Mouse (Mus musculus): ENCODE data around the gene Hmgcl.

Gene Hmgcl

DNA sequence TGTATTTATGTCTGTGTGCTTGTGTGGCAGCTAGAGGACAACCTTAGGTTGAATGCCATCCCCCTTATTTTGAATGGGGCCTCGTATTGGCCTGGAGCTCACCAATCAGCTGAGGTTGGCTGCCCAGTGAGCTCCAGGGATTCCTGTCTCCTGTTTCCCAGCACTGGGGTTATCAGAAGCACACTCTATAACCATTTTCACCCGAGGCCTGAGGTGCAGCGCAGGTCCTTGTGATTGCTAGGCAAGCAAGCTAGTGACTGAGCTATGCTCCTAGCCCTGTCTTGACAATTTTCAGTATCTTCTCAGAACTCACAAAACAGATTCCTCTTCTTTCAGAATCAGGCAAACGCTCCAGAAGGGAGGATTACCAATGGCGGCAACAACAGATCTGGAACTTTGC is 38.3 kb downstream of the Hmgcl start:
- DNase-seq (ENCODE audit: extremely low spot score, low read depth, low spot score), result no peak

GRCm38 (mm10) chr4:135985193-135985592 is 38.9 kb downstream of the Hmgcl start:
- no peak for DNase-seq (ENCODE audit: extremely low spot score, low read depth, low spot score)

GRCm38 (mm10) chr4:135985769-135986168 is 39.5 kb downstream of the Hmgcl start:
- DNase-seq (ENCODE audit: extremely low spot score, low read depth, low spot score), result no peak

- DNase-seq (ENCODE audit: extremely low spot score, low read depth, low spot score), result no peak
These were observed 40.2 kb downstream of the Hmgcl start for GRCm38 (mm10) chr4:135986301-135986942.

DNA sequence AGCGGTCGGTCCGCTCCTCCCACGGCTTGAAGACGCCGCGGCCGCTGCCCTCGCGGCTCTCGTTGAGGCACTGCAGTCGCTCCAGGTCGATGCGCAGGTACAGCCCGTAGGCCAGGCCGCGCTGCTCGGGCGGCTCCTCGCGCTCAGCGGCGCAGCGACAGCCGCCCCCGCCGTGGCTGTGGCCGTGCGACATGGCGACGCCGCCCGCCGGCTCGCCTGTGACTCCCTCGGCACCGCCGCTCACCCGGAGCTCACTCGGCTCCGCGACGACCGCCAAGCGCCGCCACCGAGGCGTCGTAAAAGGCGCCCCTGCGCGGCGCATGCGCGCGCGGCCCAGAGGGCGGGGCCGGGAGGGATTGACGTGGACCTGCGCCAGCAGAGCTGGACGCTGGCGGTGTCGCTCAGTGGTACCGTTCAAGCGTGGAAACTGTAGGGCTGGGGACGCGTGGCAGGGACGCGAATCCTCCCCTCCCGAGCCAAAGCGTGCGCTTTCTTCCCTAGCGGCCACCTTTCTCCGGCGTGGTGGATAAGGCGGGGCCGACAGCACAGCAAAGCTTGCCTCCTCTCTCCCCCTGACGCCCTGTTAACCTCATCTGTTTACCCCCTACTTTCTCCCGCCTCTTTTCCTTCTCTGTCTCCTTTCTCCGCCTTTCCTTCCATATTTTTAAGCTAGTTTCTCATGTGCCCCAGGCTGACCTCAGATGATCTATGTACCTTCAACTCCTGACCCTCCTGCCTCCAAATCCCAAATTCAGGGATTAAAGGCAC is 40.9 kb downstream of the Hmgcl start, which contains the start of gene Pithd1:
TSS of gene Pithd1 (minus strand) at position 322 of the 768 bp plus-strand sequence.
- DNase-seq (ENCODE audit: extremely low spot score, low read depth, low spot score), result peak; percentile 83

DNA sequence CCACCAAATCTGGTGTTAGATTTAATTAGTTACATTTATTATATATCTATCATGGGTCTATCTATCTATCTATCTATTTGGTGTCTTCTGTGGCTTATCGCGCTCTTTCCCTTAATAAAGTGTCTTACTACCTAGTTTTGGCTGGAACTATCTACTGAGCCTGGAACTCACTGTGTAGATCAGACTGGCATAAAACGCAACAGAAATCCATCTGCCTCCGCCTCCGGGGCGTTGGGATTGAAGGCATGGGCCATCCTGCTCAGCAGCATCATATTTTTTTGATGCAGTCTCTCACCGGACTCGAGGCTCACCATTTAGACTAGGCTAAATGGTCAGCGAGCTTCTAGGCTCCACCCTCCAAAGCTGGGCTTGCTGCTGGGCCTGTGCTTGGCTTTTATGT is 41.5 kb downstream of the Hmgcl start:
- DNase-seq (ENCODE audit: extremely low spot score, low read depth, low spot score), result no peak

DNA sequence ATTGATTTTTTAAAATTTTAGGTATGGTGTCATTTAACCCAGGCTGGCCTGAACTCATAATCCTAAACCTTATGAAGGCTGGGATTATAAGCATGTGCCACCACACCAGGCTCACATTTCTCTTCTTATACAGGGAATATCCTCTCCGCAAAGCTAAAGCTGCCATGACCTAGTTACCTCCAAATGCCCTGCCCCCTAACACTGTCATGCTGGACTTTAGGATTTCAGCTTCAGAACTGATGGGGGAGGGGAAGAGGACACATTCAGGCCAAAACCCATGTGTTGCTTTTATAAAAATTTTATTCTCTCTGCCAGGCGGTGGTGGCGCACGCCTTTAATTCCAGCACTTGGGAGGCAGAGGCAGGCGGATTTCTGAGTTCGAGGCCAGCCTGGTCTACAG is 47.7 kb downstream of the Hmgcl start:
- DNase-seq (ENCODE audit: extremely low spot score, low read depth, low spot score), result no peak

- no peak for DNase-seq (ENCODE audit: extremely low spot score, low read depth, low spot score)
These were observed 48.9 kb downstream of the Hmgcl start for GRCm38 (mm10) chr4:135995118-135995517.

DNA sequence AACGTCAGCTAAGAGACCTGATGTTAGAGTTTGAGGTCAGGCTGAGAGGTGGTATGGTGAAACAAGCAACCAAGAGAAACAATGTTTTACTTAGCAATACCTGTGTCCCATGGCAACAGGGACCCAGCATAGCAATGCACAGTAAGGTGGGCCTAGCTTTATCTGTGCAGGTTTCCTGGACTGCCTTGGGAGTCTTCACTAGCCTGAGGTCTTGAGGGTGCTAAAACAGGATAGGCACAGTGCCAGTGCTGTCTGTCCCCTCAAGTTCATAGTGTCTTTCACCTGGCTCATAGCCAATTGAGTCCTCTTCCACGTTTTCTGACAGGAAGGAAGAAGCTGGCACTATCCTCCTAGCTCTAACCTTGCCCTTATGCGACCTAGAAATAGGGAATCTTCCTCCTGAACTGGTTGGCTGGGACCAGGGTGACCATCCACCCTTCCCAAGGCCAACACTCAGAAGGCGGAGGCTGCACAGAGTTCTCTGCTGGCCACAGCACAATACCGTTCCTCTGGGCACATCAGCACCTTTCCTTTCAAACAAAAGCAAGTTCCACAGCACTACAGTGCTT is 57.9 kb downstream of the Hmgcl start:
- no peak for DNase-seq (ENCODE audit: extremely low spot score, low read depth, low spot score)

DNA sequence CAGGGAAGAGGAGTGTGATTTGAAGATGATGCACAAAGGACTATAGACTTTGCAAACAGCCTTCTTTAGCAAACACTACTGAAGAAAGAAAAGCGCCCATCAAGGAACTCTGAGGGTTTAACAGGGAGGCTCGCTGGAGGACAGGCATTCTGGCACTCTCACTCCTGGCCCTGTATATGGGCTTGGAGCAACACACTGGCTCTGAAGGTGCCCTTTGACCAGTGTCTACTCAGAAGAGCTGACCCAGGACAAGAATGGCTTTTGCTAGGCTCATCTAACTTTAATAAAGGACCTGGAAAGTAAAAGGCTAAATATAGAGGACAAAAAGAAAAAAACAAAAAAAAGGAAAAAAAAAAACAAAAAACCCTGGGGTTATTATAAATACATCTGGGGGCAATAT is 58.7 kb downstream of the Hmgcl start:
- no peak for DNase-seq (ENCODE audit: extremely low spot score, low read depth, low spot score)

GRCm38 (mm10) chr4:136006821-136007220 is 60.6 kb downstream of the Hmgcl start:
- no peak for DNase-seq (ENCODE audit: extremely low spot score, low read depth, low spot score)

GRCm38 (mm10) chr4:136008782-136009447 is 62.7 kb downstream of the Hmgcl start:
- no peak for DNase-seq (ENCODE audit: extremely low spot score, low read depth, low spot score)

DNA sequence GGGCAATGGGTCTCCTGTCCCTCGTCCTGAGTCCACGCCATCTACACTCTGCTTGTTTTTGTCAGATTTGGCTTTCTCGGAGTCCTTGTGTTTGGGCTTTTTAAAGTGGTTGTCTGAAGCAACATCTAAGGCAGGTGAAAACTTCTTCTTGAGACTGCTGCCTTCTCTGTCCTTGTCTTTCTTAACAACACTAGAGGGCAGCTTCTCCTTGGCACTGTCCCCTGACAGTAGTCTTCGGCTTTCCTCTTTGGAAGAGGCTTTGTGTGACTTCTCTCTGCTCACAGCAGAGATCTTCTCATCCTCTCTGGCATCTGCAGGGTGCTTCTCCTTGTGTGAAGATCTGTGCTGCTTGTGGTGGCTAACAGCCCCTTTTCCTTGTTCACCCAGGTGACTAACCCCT is 64.3 kb downstream of the Hmgcl start:
- no peak for DNase-seq (ENCODE audit: extremely low spot score, low read depth, low spot score)

Data from hindlimb bud, embryonic 11.5 days (tissue).